Mouse (Mus musculus) stomach, embryonic 15.5 days (tissue): ENCODE results near the gene Brf1. TPM values are rescaled to one million over a fixed set of nuclear protein-coding genes. Genes with fewer than 3 reads are reported as not detected.

Experiments used
- ATAC-seq: fragments of 200-750 bp; cut with Nextera tagmentation; 2 replicates; pipeline ENCODE4 v1.8.0; 2017; ENCODE audit warnings: low read depth, moderate number of reproducible peaks, moderate TSS enrichment; ENCODE audit not compliant: insufficient read depth, low FRiP score
- H3K27ac ChIP-seq: fragments of 300-500 bp; sonication (generic); 2 replicates; pipeline ENCODE4 v1.5.1; 2015; ENCODE audit warnings: mild to moderate bottlenecking, inconsistent platforms
- H3K27me3 ChIP-seq: fragments of 300-500 bp; sonication (generic); replicated peaks from 2 replicates; pipeline ENCODE4 v1.6.1; 2015; ENCODE audit warnings: inconsistent platforms
- H3K36me3 ChIP-seq: fragments of 300-500 bp; sonication (generic); 2 replicates; pipeline ENCODE4 v1.6.1; 2015; ENCODE audit warnings: inconsistent platforms
- H3K4me1 ChIP-seq: fragments of 300-500 bp; sonication (generic); 2 replicates; pipeline ENCODE4 v1.6.1; 2015; ENCODE audit warnings: inconsistent platforms
- H3K4me2 ChIP-seq: fragments of 300-500 bp; sonication (generic); 2 replicates; pipeline ENCODE4 v1.6.1; 2015; ENCODE audit warnings: mild to moderate bottlenecking, inconsistent platforms
- H3K4me3 ChIP-seq: fragments of 300-500 bp; sonication (generic); replicated peaks from 2 replicates; pipeline ENCODE4 v1.5.1; 2015; ENCODE audit warnings: inconsistent platforms
- H3K9ac ChIP-seq: fragments of 300-500 bp; sonication (generic); 2 replicates; pipeline ENCODE4 v1.6.1; 2015; ENCODE audit warnings: inconsistent platforms
- H3K9me3 ChIP-seq: fragments of 300-500 bp; sonication (generic); 2 replicates; pipeline ENCODE4 v1.6.1; 2016; ENCODE audit warnings: inconsistent platforms
- WGBS: fragments of 180-500 bp; shearing (Covaris S2); methylation state at CpG from one replicate; pipeline ENCODE4 v1.1.7; 2015; 5-methylcytosine and 5-hydroxymethylcytosine counted together
- polyA plus RNA-seq: library from polyadenylated mRNA; unstranded; fragments of >200 nt; fragmentation: Nextera tagmentation; extraction: Ambion mirVana; gene quantifications from 2 replicates; pipeline ENCODE4 v1.2.1, GENCODE M21; 2015

Gene Brf1
- polyA plus RNA-seq, 1 experiment from 2014 or later: 55.9 TPM

DNA sequence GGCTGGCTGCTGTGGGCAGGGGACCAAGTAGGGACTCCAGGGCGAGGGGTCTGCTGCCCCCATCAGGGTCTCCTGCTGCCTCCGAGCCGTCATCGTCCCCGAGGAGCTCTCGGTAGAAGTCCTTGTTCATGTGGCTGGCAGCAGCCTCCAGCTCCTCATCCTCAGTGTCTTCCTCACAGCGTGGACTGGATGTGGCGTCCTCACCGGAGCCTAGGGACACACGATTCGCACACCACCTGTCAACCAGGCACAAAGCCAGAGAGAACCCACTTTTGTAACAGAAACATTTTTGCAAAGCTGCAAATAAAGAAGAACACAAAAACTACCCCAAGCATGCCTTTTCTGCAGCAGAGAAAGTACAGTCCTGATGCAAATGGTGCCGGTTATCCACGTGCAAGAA, 34.7 kb downstream of the Brf1 start:
- Histone ChIP-seq H3K4me3 (no peak overlapping the region), H3K36me3 (peaks cover 81% of the 10 kb centered on the region), H3K4me1 (no peaks in the 10 kb centered on the region), H3K27ac (no peak overlapping the region), H3K9me3 (no peaks in the 10 kb centered on the region), H3K9ac (no peak overlapping the region), H3K4me2 (no peak overlapping the region), H3K27me3 (no peaks in the 10 kb centered on the region)
- 92% methylated on average over 13 of the region's 13 CpGs for WGBS
- ATAC-seq: no peak

DNA sequence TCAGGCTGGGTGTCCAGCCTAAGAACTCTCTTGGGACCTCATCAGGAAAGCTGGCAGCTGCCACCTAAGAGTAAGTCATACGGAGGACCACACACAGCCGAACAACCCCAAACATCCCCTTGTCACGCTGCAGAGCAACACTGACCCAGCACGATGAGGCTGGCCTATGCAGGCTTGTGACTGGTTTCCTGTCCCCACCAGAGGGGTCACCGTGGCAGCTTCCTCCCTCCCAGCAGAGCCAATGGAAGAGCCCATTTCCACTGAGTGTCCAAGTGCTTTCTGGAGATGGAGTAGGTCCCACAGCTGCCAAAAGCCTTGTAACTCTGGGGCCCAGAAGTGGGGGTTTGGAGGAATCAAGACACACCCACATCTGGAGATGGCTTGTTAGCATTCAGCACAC, 38.6 kb downstream of the Brf1 start:
- no peaks in the 10 kb centered on the region; the same call in 1 of the 2 replicates for H3K4me1 ChIP-seq
- H3K27me3 ChIP-seq: no peaks in the 10 kb centered on the region
- H3K4me2 ChIP-seq: no peak overlapping the region
- H3K27ac ChIP-seq: 0 out of 2 replicates have a peak overlapping the region, but pooled peaks have one; percentile 14
- no peaks in the 10 kb centered on the region for H3K9me3 ChIP-seq
- no peak overlapping the region for H3K9ac ChIP-seq
- ATAC-seq: no peak
- H3K36me3 ChIP-seq: peaks cover 57% of the 10 kb centered on the region
- 79% methylated on average over 5 of the region's 5 CpGs for WGBS
- no peak overlapping the region for H3K4me3 ChIP-seq

DNA sequence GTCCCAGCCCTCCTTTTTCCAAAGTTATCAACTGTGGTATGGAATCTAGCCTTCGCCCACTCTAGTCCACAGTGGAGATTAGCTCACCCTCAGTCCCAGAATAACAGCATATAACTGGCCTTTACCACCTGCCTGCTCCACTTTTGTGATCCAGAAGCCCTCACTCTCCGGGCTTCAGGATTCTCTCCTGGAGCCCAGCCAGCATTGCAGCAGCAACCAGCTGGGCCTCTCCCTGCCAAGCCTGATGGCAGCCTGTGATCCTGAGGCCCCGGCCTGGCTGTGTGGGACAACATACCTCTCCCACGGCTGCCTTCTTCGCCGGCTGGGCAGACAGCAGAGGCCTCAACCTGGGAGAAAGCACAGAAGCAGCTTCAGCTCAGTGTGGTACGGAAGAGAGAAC, 39.1 kb downstream of the Brf1 start:
- Histone ChIP-seq H3K4me2 (no peak overlapping the region), H3K9me3 (no peaks in the 10 kb centered on the region), H3K4me3 (no peak overlapping the region), H3K36me3 (peaks cover 57% of the 10 kb centered on the region), H3K27me3 (no peaks in the 10 kb centered on the region), H3K4me1 (no peaks in the 10 kb centered on the region; the same call in 1 of the 2 replicates), H3K9ac (no peak overlapping the region), H3K27ac (0 out of 2 replicates have a peak overlapping the region, but pooled peaks have one; percentile 14)
- 78% methylated on average over 7 of the region's 7 CpGs for WGBS
- no peak for ATAC-seq

DNA sequence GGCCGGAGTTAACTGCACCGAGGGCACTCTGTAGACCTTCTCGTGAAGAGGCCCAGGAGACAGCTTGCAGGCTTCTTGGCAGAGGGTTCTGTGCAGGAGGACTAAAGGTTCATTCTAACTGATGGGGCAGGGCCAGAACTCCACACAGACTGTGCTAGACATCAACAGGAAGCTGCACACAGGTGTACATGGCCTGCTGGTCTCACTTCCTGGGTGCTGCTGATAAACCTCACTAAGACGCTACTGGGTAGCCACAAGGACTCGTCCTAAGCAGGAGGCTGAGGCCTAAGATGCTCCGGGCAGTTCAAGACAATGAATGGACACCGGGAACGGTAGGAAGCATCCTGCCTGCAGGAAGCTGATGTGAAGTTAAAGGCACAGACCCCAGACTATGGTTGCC, 41.1 kb downstream of the Brf1 start:
- H3K4me2 ChIP-seq: no peak overlapping the region
- H3K4me1 ChIP-seq: no peaks in the 10 kb centered on the region; the same call in 1 of the 2 replicates
- peaks cover 40% of the 10 kb centered on the region for H3K36me3 ChIP-seq
- H3K27ac ChIP-seq: no peak overlapping the region
- H3K9me3 ChIP-seq: no peaks in the 10 kb centered on the region
- WGBS: 77% methylated on average over 8 of the region's 8 CpGs
- H3K9ac ChIP-seq: no peak overlapping the region
- H3K27me3 ChIP-seq: no peaks in the 10 kb centered on the region
- H3K4me3 ChIP-seq: no peak overlapping the region
- ATAC-seq: no peak

DNA sequence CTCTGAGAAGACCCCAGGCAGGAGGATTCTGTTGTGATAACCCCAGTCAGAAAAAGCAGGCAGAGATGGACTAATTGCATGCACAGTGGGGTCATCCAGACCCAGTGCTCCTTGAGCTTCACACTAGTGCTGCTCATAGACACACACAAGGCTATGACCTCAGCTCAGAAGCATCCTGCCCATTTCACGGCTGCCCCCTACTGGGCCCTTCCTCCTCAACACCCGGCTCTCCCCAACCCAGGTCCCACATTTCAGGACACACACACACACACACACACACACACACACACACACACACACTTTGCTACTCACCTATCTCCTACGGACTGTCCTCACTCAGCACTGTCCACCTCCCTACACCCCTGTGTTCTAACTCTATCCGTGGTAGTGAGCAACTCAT, 42.2 kb downstream of the Brf1 start:
- H3K4me3 ChIP-seq: no peak overlapping the region
- H3K4me2 ChIP-seq: no peak overlapping the region
- no peaks in the 10 kb centered on the region for H3K27me3 ChIP-seq
- no peak overlapping the region for H3K9ac ChIP-seq
- H3K4me1 ChIP-seq: no peaks in the 10 kb centered on the region; the same call in 1 of the 2 replicates
- no peaks in the 10 kb centered on the region for H3K9me3 ChIP-seq
- WGBS: 31% methylated on average over 4 of the region's 4 CpGs
- no peak for ATAC-seq
- peaks cover 31% of the 10 kb centered on the region for H3K36me3 ChIP-seq
- H3K27ac ChIP-seq: no peak overlapping the region

DNA sequence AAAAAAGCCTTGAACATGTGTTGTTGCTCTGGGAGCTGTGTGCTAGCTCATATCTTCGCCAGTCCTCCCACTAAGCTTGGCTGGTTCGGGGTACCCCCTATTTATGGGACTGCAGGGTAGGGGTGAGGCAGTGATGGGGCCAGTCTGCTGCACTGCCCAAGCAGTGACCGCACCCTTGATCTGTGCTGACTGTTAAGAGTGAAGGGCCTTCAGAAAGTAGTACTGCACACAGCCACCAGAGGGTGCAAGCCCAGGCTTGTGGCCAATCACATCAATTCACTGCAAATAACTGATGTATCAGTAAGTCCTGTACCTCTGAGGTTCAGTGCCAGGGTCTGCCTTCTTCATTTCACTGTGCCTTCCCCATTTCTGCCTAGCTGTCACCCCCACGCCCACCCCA, 44.7 kb downstream of the Brf1 start:
- H3K9ac ChIP-seq: no peak overlapping the region
- no peaks in the 10 kb centered on the region for H3K27me3 ChIP-seq
- 40% methylated on average over 4 of the region's 4 CpGs for WGBS
- peaks cover 8% of the 10 kb centered on the region for H3K4me1 ChIP-seq
- peaks cover 10% of the 10 kb centered on the region; the same call in 1 of the 2 replicates for H3K36me3 ChIP-seq
- no peak overlapping the region for H3K27ac ChIP-seq
- no peaks in the 10 kb centered on the region for H3K9me3 ChIP-seq
- peak; percentile 44; the same call in 1 of the 2 replicates for ATAC-seq
- no peak overlapping the region for H3K4me3 ChIP-seq
- no peak overlapping the region for H3K4me2 ChIP-seq

DNA sequence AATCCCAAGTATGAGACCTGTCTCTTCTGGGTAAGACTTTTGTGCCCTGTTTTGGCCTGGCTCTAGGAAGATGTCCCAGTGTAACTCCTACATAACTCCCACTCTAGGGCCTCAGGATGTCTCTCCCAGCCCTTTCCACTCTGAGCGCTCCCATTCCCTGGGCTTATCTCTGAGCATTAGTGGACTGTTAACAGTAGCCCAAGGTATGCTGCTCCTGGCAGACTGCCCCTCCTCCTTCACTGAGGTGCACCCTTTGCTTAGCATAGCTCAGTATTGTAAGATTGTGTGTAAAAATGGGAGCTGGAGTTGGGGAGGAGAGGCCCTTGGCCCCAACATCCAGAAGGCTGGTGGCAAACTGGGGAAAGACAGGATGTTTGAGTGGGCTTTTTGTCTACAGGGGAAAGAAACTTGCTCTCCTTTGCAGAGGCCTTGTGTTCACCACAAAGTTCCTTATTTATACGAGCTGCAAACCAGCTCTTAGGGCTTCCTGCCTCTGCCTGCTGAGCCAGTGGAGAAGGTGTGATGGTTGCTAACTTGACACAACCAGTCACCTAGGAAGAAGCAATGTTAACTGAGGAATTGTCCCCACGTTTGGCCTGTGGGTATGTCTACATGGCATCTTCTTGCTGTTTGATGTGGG, 47.5 kb downstream of the Brf1 start:
- no peak overlapping the region for H3K4me2 ChIP-seq
- peaks cover 17% of the 10 kb centered on the region; the same call in 1 of the 2 replicates for H3K4me1 ChIP-seq
- H3K9ac ChIP-seq: no peak overlapping the region
- no peaks in the 10 kb centered on the region for H3K9me3 ChIP-seq
- no peak overlapping the region for H3K4me3 ChIP-seq
- no peaks in the 10 kb centered on the region for H3K27me3 ChIP-seq
- H3K36me3 ChIP-seq: no peaks in the 10 kb centered on the region
- no peak overlapping the region for H3K27ac ChIP-seq
- whole genome bisulfite sequencing: 63% methylated on average over 3 of the region's 3 CpGs
- ATAC-seq: no peak

DNA sequence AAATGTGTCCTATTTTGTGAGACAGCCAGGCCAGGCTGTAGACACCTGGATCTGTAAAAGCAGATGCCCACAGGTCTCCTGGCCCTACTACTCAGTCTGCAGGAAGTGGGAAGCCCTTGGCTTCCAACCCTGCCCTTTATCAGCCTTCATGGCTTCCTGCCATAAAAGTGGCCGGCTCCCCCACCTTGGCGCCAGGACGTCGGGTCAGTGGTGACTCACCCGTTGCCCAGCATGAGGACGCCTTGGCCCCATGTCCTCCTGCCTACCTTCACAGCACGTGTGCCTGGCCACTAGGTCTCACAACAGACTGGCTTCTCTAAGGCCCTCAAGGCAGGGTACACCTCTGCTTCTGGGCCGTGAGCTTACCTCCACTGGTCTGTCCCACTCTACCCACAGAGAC, 48.1 kb downstream of the Brf1 start:
- no peaks in the 10 kb centered on the region for H3K27me3 ChIP-seq
- no peak overlapping the region for H3K4me3 ChIP-seq
- WGBS: 49% methylated on average over 8 of the region's 8 CpGs
- ATAC-seq: no peak
- no peaks in the 10 kb centered on the region for H3K36me3 ChIP-seq
- H3K27ac ChIP-seq: no peak overlapping the region
- no peaks in the 10 kb centered on the region for H3K9me3 ChIP-seq
- no peak overlapping the region for H3K9ac ChIP-seq
- no peak overlapping the region for H3K4me2 ChIP-seq
- H3K4me1 ChIP-seq: peaks cover 17% of the 10 kb centered on the region; the same call in 1 of the 2 replicates

DNA sequence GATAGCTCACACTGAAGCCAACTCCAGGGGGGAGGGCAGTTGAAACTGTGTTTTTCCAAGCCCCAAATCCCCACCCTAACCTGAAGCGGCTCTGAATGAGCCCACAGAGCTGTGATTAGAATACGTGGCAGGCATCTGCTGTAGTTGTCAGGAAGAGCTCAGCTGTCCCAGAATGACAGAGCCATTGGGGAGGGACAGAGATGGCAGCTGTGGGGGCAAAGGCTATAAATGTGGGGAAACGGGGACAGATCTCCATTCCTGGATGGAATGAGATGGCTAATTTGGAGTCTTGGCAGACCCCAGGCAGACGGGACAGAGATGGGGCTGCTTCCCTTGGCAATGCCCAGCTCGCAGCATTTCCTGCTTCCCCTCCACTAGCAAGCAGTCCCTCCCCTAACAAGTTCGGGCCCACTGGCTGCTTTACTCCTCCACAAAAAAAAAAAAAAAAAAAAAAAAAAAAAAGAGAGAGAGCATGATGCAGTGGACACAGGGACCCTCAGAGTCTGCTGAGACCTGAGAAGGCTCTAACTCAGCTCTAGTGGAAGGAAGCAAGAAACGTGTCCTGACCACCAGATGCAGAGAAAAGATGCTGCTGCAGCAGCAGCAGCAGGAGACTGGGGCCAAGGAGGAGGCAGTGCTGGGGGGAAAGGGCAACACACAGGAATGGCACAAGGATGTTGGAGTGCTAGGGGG, 49.2 kb downstream of the Brf1 start:
- Histone ChIP-seq H3K27ac (peak overlapping the region; percentile 78; the same call in 1 of the 2 replicates), H3K27me3 (no peaks in the 10 kb centered on the region), H3K36me3 (no peaks in the 10 kb centered on the region), H3K4me2 (peak overlapping the region; percentile 88; the same call in 1 of the 2 replicates), H3K4me1 (peaks cover 17% of the 10 kb centered on the region; the same call in 1 of the 2 replicates), H3K4me3 (peak overlapping the region; percentile 58; the same call in 1 of the 2 replicates), H3K9me3 (no peaks in the 10 kb centered on the region), H3K9ac (no peak overlapping the region)
- ATAC-seq: no peak
- 26% methylated on average over 7 of the region's 7 CpGs for whole genome bisulfite sequencing

DNA sequence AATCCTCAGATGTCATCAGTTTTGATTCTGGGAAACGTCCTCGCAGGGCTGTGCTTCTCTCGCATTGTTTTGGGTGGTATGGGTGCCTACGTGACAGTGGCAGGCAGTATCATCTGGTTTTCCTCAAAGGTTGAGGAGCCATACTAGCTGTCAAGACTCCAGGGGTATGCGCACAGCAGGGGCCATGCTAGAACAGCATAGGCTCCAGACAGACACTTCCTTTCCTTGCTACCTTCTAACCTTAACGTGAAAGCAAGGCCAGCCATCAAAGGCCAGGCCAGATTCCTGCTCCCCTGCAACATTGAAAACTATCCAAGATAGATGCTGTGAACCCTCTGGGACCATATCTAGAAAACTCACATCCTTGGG, 49.8 kb downstream of the Brf1 start:
- H3K9me3 ChIP-seq: no peaks in the 10 kb centered on the region
- 4% methylated on average over 6 of the region's 6 CpGs for WGBS
- peak overlapping the region; percentile 78; the same call in 1 of the 2 replicates for H3K27ac ChIP-seq
- peaks cover 17% of the 10 kb centered on the region; the same call in 1 of the 2 replicates for H3K4me1 ChIP-seq
- peak overlapping the region; percentile 58 for H3K4me3 ChIP-seq
- peak overlapping the region; percentile 88 for H3K4me2 ChIP-seq
- no peaks in the 10 kb centered on the region for H3K36me3 ChIP-seq
- no peaks in the 10 kb centered on the region for H3K27me3 ChIP-seq
- no peak for ATAC-seq
- H3K9ac ChIP-seq: no peak overlapping the region

DNA sequence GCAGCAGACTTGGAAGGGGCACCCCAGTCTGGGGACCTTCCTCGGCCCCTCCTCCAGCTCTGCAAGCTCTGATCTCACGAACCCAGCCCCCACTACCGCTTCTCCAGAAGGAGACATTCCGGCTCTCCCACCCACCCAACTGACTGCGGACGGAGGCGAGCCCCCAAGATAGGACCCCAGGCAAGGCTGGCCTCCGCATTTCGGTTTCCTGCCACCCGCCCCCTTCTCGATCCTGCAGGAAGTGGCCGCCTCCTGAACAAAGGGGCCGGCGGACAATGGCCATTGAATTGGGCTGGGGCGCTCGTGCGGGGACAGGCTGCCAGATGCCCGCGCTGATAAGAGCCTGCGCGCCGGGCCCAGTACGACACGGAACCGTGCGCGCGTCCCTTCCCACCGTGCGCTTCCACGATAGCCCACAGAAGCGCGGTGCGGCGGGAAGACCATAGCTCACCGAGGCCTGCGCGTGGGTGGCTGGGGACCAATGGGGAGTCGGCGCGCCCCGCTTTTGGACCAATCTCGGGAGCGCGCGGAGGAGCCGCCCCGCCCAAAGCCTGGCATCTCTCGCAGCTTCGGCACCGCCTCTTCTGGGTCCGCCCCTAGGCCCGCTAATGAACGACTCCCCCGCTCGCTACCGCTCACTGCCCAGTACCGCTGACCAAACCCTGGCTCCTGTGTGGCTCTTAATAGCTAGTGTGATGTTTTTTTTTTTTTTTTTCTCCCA, 50.3 kb downstream of the Brf1 start:
- H3K4me2 ChIP-seq: peak overlapping the region; percentile 88
- no peaks in the 10 kb centered on the region for H3K27me3 ChIP-seq
- under 1% methylated on average over 58 of the region's 58 CpGs for WGBS
- peak; percentile 81 for ATAC-seq
- no peaks in the 10 kb centered on the region for H3K9me3 ChIP-seq
- H3K9ac ChIP-seq: peak overlapping the region; percentile 48; the same call in 1 of the 2 replicates
- H3K36me3 ChIP-seq: no peaks in the 10 kb centered on the region
- peak overlapping the region; percentile 78 for H3K27ac ChIP-seq
- peak overlapping the region; percentile 58 for H3K4me3 ChIP-seq
- peaks cover 17% of the 10 kb centered on the region; the same call in 1 of the 2 replicates for H3K4me1 ChIP-seq

DNA sequence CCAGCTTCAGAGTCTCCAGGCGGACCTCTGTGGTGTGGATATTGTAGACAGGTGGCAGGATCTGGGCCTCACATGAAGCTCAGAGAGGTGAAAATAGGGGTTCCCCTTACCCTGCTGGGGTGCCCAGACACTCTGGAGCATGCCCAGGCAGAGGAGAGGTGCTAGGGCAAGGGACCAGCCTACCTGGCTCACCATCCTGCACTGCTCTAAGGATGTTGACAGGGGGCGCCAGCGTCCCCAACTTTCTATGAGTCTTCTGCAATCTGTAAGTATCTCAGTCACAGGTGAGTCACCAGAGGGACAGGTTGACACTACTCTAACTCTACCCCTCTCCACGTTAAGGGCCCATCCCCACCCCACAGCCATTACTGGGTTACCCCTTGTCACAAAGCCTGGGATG, 53.2 kb downstream of the Brf1 start:
- WGBS: 25% methylated on average over 4 of the region's 4 CpGs
- ATAC-seq: no peak
- H3K9ac ChIP-seq: no peak overlapping the region

More for the DNA sequence above, 53.2 kb downstream of the Brf1 start:
- no peak overlapping the region for H3K4me2 ChIP-seq
- H3K4me3 ChIP-seq: no peak overlapping the region
- no peaks in the 10 kb centered on the region for H3K9me3 ChIP-seq
- H3K36me3 ChIP-seq: no peaks in the 10 kb centered on the region
- H3K27me3 ChIP-seq: no peaks in the 10 kb centered on the region
- H3K27ac ChIP-seq: peak overlapping the region; percentile 33; the same call in 1 of the 2 replicates
- H3K4me1 ChIP-seq: peaks cover 17% of the 10 kb centered on the region
